Mouse (Mus musculus): ENCODE results near the gene Arl6.

GRCm38 (mm10) chr16:59621554-59621953, 17.6 kb downstream of the Arl6 start:
- TF ChIP-seq CTCF (IDR thresholded peaks at IDR 0.05; ENCODE audit: low read depth, low read length) (no peak), POLR2A (IDR thresholded peaks at IDR 0.05; ENCODE audit: borderline replicate concordance, low read depth, low read length) (no peak)

Measured in bone marrow macrophage, adult 2 months (primary cell).